Mouse (Mus musculus): ENCODE data around the gene Pik3ca.
"Not testable (repeated sequence)": the region's sequence is repeated elsewhere in the genome, so short reads cannot be mapped to it uniquely, and the experiment has no call there.

The Pik3ca gene

DNA sequence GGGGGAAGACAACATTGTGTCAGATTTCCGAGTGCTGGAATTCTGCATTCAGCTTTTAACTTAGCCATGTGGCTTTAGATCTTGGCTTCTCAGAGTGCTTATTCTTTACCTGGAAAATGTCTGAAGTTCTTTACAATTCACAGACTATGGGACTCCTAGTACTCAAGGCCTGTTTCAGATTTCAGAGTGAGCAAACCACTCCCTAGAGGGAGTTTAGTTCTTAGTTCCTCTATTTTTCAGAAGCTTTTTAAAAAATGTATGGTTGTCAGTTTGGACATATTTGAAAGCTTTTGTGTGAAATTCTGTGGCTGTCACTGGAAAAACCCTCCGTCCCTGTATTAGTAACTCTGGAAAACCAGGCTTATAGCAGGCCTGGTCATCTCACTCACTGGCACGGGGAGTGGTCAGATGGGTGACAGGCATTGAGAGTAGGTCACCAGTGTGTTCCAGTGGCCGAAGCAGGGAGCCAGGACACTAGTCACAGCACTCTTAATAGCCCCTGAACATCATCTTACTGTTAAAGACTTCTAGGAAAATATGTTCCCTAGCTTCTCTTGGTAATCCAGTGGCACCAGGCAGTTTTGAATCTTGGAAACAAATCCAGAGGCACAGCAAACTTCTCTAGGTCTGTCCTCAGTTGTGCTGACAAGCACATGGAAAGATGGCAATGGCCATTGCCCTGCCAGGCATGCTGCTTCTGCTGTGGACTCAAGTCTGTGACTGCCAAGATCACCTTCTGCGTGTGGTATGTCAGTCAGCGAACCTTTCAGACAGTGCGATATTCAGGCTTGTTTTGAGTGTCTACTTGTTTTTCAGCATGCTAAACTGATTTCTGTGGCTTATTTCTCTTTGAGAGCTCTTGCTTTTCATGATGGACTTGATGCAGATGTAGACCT, 5.8 kb downstream of the Pik3ca start:
- no peak for DNase-seq

DNA sequence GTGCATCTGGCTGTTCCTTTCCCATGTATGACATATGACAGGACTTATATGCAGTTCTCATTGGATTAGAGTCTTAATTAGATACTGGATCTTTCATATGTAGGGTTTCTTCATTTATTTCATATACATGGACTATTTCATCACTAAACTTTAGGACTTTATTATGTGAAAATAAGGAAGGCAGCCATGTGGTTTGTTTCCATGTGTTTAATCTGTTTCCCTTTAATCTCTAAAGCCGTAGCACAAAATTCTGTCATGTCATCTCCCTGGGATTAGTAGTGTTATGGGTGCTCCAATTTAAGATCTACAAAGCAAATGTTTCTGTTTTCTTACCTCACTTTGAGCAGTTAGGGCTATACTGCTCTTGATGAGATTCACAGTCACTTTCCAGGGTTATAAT, 8.2 kb downstream of the Pik3ca start:
- no peak for DNase-seq

DNA sequence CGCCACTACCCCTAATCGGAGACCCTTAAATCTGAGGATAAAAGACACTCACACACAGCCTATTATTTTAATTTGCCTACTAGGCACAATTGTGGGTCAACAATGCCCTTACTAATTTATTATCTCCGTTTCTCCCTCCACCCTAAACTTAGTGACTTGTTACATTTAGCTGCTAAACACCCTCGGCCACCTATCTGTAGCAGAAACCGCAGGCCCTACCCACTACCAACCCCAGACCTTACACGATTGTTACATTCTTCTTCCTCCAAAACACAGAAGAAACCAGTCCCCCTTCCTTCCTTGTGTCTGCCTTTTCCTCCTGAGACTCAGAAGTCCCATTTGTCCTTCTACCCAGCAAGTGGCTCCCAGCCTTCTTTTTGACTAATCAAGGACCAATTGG, 9.3 kb downstream of the Pik3ca start:
- DNase-seq = no peak

DNA sequence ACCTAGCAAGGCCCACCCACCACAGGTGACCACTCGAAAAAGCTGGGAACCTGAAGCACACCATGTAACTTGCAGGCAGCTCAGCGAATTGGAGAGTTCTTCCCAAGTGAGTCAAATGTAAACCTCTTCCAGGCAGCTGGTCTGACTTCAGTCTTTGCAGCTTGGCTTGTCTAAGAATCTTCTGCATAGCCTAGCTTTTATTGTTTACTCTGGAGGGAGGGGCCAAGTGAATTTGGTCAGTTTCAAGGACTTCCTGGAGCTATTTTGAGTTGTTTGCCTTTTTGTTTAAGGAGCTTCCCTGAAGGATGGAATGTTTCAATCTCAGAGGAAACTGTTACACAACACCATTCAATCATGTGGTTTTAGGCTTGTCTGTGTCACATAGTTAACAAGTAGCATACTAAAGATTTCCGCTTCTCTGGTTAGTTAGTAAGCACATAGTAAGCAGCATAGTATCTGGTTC, 11.4 kb downstream of the Pik3ca start:
- no peak for DNase-seq

DNA sequence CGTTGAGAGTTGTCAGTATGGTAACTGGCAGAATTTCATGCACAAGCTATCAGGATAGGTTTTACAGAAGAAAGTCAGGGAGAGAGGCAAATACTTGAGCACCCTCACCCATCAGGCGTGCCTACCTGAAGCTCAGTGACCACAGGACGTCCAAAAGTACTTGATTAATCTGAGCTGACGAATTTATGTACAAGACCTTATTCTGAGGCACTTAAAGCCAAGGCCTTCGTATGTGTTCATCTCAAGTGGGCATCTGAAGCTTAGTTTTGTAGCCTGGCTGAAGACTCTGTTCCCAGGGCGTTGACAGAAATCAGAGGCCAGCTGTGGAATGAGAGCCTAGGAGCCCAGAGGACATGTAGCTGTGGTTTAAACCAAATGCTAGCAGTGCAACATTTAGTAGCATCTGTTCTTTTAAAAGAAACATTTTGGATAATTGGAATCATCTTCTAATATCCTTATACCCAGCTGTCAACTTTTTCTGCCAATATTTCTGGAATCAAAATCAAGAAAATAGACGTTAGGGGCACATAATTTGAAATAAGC, 15.1 kb downstream of the Pik3ca start:
- DNase-seq = no peak

DNA sequence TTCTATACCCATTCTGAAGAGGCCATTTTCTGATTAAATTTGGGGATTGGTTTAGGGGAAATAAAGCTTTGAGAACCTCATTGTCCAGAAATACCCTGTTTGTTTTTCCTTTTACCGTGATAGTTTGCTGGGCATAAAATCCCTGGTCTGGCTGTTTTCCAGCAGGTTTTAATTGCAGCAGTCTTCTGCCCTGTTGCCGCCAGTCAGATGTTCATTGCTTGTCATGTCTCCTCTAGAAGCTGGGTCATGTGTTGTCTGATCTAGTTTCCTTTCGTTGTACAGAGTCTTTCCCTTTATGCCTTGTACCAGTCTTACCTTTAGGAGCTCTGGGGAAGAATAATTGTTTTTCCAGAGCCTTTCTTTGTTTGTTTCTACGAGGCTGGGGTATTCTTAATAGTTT, 16.9 kb downstream of the Pik3ca start:
- no peak for DNase-seq

DNA sequence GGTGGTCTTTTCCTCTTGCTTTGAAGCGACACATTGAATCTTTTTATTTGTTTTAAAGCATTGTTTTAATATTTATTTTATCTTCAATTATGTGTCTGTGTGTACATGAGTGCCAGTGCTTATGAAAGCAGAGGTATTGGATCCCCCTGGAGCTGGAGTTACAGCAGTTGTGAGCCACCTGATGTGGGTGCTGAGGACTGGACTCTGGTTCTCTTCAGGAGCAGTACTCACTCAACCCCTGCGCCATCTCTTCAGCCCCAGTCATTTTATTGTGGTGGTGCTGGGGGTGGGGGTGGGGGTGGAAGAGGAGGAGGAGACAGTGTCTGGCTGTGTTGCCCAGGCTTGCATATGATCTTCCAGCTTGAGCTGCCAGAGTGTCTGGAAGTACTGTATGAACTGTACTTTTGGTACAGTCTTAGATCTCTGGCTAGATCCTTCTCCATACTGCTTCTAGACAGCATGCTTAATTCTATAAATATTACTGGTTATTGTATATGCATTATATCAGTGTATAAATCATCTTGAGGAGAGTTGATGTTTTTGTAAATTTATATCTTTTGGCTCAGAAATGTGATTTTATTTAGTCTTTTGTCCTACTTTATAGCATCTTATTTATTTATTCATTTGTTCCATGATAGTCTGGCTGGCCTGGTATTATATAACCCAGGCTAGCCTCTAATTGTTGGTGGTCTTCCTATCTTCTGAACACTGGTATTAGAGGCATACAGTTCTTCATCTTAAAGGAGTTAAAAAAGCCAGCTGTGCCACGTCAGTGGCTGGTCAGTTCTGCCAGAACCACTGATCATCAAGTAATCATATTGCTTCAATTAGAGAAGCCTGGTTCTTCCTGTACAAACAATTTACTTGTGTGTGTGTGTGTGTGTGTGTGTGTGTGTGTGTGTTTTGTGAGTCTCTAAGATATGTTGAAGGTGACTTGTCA, 18.2 kb downstream of the Pik3ca start:
- no peak for DNase-seq

DNA sequence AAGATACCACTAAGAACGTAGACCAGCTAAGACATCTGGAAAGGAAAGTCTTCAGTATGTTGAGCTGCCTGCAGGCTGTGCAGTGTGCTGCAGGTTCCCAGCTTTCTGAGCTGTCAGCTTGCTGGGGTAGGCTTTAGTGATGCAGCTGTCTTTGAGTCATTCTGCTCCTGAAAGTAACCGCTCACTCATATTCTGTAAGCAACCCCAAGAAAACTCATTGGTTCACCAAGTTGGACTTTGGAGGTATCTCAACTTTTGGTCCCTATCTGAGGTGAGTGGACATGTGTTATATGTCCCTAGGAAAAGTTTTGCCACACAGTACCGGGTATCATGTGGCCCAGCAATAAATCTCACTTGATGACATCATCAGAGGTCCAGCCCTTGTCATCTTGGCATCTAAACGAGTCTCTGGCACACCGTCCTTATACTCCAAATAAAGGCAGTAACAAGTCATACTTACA, 20.3 kb downstream of the Pik3ca start:
- DNase-seq = no peak

DNA sequence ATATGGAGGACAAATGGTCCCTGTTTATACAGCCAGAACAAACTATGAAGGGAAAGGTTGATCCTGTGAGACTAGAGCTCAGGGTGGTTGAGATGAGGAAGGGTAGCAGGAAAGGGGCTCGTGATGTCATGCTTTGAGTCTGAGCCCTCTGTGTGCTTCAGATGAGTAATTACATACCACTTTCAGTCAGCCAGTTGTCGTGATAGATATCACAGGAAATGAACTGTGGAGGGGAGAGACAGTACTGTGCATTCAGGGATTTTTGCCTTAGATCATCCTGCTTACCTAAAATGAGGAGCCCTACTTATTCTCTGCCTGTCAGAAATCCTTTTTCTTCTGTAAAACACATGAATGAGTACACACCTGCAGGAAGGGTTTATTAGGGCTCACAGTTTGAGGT, 22.4 kb downstream of the Pik3ca start:
- no peak for DNase-seq

DNA sequence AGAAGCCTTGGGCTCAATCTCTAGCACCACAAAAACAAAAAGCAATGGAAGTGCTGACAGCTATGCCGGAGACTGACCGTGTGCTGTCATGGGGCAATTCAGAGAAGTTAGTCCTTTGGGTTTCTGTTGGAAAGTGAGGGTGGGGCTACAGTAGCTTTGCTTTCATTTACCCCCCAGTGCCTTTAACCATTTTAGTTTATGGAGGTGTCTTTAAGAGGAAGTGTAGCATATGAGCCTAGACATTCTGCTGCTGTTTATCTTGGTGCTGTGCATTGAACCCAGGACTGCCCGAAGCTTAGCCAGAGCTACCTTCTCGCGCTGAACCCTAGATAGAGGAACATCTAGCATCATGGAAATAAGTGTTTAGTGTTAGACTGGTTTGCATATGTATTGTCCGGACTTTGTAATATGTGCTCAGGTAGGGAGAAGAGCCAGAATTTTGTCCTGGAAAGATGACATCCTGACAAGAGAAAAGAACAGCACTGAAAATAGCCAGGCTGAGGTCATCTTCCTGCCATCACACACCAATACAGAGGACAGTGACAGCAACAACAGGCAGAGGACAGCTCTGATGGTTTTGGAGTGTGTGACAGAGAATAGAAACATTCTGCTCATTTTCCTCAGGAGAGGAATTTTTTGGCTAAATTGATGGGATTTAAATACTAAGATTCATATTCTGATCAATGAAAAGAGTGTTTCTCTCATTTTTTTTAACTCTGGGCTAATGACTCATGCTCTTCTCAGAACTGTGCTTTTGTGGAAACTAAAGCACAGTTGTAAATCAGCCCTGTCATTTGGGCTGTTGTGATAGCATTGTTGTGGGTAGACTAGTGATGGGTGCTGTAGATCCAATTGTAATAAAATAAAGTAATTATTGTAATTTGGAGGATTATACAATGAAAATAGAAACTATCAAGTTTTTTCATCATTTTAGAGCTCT, 23.9 kb downstream of the Pik3ca start:
- DNase-seq = no peak

DNA sequence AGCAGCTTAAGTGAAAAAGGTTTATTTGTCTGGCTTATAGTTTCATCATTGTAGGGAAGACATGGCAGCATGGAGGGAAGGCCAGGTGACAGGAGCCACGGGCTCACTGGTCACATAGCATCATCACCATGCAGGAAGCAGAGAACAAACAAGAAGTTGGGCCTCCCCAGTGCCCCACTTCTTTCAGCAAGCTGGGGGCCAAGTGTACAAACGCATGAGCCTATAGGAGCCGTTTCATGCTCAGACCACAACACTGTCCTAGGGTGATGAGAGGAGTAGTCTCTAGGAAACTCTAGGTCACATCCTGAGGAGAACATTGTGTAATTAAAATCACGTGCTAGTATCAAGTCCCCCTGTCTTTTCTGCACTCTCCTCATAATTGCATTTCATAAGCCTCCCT, 30.2 kb downstream of the Pik3ca start:
- DNase-seq = no peak

DNA sequence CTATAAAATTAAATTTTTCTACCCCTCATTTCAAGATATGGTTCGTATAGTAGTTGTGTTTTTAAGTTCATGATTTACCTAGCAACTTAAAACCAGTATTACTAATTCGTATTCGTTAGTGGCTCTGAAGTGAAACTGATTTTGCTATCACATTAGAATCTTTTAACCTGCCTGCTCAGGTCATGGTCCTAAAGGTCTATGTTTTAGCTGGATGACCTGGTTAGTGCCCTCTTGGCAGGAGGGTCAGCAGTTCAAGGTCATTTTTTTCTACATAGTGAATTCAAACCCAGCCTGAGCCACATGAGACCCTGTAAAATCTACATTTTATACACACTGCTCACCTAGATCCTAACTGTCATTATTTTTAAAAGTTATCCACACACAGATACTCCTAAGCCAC, 30.9 kb downstream of the Pik3ca start:
- DNase-seq = no peak

DNA sequence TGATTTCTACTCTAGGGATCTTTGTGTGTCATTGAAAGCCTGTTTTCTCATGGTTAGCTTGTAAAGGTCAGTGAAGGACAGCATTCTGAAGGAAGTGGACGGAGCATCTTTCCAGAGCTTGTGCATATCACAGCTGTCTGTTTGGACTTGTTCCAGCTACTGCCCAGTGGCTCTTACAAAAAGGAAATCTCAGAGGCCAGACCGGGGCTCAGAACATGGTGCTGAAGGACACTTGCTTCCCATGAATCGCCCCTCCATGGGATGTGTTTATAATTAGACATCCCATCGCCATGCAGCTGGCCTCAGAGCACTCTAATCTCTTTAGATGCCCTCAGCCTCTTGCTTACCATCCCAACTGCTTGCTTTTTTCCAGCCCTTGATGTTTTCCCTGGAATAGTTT, 31.4 kb downstream of the Pik3ca start:
- DNase-seq = no peak

DNA sequence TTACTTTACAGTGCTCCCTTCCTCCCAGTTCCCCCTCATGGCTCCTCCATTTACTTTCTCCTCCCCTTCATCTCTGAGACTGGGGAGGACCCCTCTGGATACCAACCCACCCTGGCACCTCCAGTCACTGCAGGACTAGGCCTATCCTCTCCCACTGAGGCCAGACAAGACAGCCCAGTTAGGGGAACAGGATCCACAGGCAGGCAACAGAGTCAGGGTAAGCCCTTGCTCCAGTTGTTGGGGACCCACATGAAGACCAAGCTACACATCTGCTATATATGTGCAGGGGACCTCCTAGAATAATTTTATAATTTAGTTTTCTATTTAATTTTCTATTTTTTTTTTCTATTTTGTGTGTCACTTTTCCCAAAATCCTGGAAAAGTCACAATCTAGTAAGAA, 31.9 kb downstream of the Pik3ca start:
- not testable (repeated sequence) for DNase-seq

DNA sequence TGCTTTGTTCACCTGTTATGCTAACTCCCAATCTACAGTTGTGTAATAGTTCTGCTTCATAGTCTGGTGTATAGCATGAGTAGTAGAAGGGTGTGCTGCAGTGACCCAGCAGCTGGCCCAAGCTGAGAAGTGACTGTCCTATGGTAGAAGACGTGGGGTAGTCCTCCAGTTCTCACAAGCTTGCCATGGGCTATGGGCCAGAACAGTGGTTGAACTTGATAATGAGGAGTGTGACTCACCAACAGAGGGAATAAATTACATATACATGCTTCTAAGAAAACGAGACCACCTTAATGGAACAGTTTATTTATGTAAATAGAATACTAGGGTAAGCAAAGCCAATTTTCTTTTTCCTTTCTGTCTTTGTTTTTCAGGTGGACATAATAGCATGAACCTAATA, 32.9 kb downstream of the Pik3ca start:
- DNase-seq = no peak

DNA sequence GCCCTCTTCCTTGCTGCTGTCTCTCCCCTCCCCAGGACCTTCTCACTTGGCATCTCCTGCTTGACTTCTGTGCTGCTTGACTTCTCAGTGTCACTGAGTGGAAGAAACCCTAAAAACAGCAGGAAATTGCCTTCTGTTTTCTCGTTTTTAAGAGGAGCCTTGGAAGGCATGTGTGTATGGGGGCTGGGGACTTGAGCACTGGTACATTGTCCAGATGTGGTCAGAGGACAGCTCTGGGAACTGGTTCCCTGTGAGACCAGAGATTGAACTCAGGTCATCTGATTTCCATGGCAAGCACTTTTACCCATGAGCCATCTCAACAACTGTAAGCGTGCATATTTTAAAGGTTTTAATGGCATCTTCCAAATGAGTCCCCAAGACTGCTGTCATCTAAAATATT, 36.5 kb downstream of the Pik3ca start:
- no peak for DNase-seq

DNA sequence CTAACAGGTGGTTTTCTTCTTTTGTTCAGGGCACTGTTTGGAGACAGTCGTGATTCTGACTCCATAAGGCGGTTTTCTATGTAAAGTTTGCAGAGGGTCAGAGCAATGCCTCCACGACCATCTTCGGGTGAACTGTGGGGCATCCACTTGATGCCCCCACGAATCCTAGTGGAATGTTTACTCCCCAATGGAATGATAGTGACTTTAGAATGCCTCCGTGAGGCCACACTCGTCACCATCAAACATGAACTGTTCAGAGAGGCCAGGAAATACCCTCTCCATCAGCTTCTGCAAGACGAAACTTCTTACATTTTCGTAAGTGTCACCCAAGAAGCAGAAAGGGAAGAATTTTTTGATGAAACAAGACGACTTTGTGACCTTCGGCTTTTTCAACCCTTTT, 38.6 kb downstream of the Pik3ca start:
- no peak for DNase-seq

DNA sequence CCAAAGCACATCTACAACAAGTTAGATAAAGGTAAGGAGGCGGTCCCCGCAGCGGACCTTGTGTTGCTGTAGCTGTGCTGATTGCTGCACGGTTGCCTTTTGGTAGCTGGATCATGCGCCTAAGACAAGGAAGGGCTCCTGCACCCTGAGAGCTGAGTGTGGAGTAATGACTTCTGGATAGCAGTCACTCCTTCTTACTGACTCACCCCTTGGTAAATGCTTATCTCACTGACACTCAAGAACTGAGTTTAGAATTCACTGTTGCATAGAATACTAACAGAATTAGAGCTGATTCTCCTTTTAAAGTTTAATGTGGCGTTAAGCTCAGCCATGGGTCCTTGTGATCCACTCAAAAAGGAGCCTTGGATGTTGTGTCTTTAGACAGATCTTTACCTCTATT, 39.8 kb downstream of the Pik3ca start:
- no peak for DNase-seq

DNA sequence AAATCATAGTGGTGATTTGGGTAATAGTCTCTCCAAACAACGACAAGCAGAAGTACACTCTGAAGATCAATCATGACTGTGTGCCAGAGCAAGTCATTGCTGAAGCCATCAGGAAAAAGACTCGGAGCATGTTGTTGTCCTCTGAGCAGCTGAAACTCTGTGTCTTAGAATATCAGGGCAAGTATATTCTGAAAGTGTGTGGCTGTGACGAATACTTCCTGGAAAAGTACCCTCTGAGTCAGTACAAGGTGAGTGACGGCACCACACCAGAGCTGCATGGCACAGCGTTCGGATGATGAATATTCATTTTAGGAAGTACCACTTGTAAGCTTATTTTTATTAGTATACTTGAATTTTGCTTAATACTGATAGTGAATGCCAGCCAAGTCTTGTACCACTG, 40.3 kb downstream of the Pik3ca start:
- no peak for DNase-seq

DNA sequence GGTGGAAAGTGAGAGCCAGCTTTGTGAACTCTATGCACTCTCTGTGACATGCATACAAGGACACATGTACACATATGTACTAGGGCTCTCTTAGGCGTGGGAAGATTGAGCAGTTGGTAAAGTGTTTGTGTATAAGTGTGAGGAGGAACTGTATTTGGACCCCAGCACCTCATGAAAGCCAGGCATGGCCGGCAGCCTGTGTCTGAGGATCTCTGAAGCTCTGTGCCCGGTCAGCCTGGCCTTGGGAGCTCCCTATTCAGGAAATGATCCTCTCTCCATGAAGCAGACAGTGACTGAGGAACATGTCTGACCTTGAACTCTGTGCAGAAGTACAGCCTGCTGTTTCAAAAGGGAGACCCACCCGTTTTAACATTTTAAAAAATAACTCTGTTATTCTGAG, 41.2 kb downstream of the Pik3ca start:
- no peak for DNase-seq

DNA sequence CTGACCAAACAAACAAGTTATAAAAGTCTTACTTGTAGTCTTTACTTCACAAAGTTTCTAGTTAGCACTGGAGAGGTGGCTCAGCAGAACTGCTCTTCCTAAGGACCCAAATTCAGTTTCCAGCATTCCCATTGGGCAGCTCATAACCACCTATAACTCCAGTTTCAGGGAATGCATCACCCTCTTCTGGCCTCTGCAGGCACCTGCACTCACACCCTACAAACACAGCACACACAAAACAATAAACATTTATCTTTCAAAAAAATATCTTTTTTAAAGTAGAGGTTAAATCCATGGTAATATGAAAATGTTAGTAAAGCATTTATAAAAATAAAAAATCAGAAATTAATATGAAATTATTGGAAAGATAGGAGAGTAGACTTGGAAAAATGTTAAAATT, 44.2 kb downstream of the Pik3ca start:
- DNase-seq = no peak

DNA sequence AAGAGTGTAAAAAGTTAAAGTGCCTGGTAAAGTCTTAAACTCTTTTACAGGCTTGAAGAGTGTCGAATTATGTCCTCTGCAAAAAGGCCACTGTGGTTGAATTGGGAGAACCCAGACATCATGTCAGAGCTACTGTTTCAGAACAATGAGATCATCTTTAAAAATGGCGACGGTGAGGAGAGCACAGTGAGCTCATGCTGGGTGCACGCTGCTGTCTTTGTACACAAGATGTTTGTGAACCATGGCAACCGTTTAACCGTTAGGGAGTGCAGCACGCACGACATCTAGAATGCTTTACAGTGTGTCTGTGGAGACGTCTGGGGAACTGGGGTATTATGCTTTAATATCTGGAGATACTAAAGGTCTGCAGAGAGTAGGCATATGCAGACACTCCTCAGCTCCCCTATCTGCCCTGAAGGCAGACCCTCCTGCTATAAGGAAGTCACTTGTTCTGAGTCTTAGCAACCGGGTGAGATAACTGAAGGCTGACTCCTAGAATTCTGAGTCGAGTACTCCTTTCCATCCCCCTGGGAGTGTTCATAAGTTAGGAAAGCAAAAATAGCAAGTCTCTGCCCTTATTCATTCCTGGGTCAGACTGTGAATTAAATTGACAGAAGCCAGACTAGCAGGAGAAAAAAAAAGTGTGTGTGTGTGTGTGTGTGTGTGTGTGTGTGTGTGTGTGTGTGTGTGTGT, 57.0 kb downstream of the Pik3ca start:
- no peak for DNase-seq

Data from right cerebral cortex, postnatal 25 days (tissue).